23 mouse cellular contexts compared by ENCODE assay signal in genomic region chr3:27779892-27780291, GRCm38 (mm10).
DNase-seq lines count a peak whose midpoint lies in the region; ATAC-seq and TF ChIP-seq lines count a peak whose summit lies in the region.
"Had no signal": no experiment of that assay in that cellular context is flagged by ENCODE, and none has a peak within 500 bp of the region (broad histone marks: within the 10 kb centered on the region; RNA-seq: fewer than 3 reads in every experiment).

No protein-coding gene starts in this region.

- no peak overlapping the region for H3K9ac ChIP-seq in forebrain, embryonic 12.5 days
- no peak overlapping the region for H3K9ac ChIP-seq in midbrain, embryonic 13.5 days (replicated peaks)
- H3K9ac ChIP-seq: limb, embryonic 15.5 days; liver, embryonic 15.5 days; neural tube, embryonic 12.5 days had no signal

- 65% methylated on average over 7 of the region's 7 CpGs for WGBS in forebrain, embryonic 10.5 days
- WGBS in forebrain, embryonic 12.5 days = 52% methylated on average over 7 of the region's 7 CpGs
- WGBS in midbrain, embryonic 13.5 days = 25% methylated on average over 7 of the region's 7 CpGs

- no peak for TF ChIP-seq CTCF in left cerebral cortex, adult 2 months (IDR thresholded peaks at IDR 0.05)
- TF ChIP-seq CTCF in gastrocnemius, adult 2 months (IDR thresholded peaks at IDR 0.05) = no peak

- H3K9me3 ChIP-seq in forebrain, embryonic 10.5 days = no peaks in the 10 kb centered on the region
- H3K9me3 ChIP-seq in forebrain, embryonic 12.5 days = no peaks in the 10 kb centered on the region
- no peaks in the 10 kb centered on the region for H3K9me3 ChIP-seq in midbrain, embryonic 13.5 days
- H3K9me3 ChIP-seq: limb, embryonic 15.5 days; liver, embryonic 15.5 days; neural tube, embryonic 12.5 days had no signal

- no peak for DNase-seq in forebrain, embryonic 10.5 days (ENCODE audit: extremely low spot score, low spot score)
- peak; percentile 28 for DNase-seq in retina, postnatal 1 day
- no peak for DNase-seq in retina, embryonic 14.5 days (ENCODE audit: low spot score)
- DNase-seq in urinary bladder, postnatal 14 days (ENCODE audit: low spot score) = no peak
- DNase-seq in left cerebral cortex, adult 2 months (ENCODE audit: extremely low spot score in 1 of 2, low spot score in 2 of 2) = no peak
- DNase-seq in gastrocnemius, adult 2 months = no peak
- DNase-seq: adrenal gland, postnatal 14 days; cerebellum, adult 2 months; heart, postnatal 14 days; kidney, adult 2 months; kidney, postnatal 14 days; layer of hippocampus, postnatal 36 days; right cerebral cortex, postnatal 25 days; thymus, postnatal 4 days had no signal

- H3K4me2 ChIP-seq in forebrain, embryonic 12.5 days = no peak overlapping the region
- no peak overlapping the region for H3K4me2 ChIP-seq in midbrain, embryonic 13.5 days (replicated peaks)
- H3K4me2 ChIP-seq: heart, embryonic 11.5 days; limb, embryonic 15.5 days; liver, embryonic 15.5 days; neural tube, embryonic 12.5 days had no signal

- no peak for ATAC-seq in forebrain, embryonic 12.5 days (ENCODE audit: low FRiP score)
- ATAC-seq in midbrain, embryonic 13.5 days = peak; percentile 62
- ATAC-seq: CD4-positive, CD25-positive, alpha-beta regulatory T cell, adult 4 months; Patski had no signal

- intact Hi-C loops in left cerebral cortex, adult 2 months (cut with DNase I) = no loop called here
- intact Hi-C loops in gastrocnemius, adult 2 months (cut with DNase I) = no loop called here

- H3K27ac ChIP-seq in forebrain, embryonic 10.5 days = peak overlapping the region; percentile 75; the same call in 1 of the 2 replicates
- H3K27ac ChIP-seq in forebrain, embryonic 12.5 days = no peak overlapping the region
- no peak overlapping the region for H3K27ac ChIP-seq in midbrain, embryonic 13.5 days
- no peak overlapping the region for H3K27ac ChIP-seq in left cerebral cortex, adult 2 months
- H3K27ac ChIP-seq in gastrocnemius, adult 2 months = no peak overlapping the region
- H3K27ac ChIP-seq: layer of hippocampus, adult 2 months; limb, embryonic 15.5 days; liver, embryonic 15.5 days; neural tube, embryonic 12.5 days had no signal

- H3K27me3 ChIP-seq in forebrain, embryonic 10.5 days (ENCODE audit: poor library complexity, severe bottlenecking) = peaks cover 8% of the 10 kb centered on the region
- no peaks in the 10 kb centered on the region for H3K27me3 ChIP-seq in forebrain, embryonic 12.5 days
- no peaks in the 10 kb centered on the region for H3K27me3 ChIP-seq in midbrain, embryonic 13.5 days
- H3K27me3 ChIP-seq: limb, embryonic 15.5 days; liver, embryonic 15.5 days; neural tube, embryonic 12.5 days; Patski had no signal

- no peak overlapping the region for H3K4me3 ChIP-seq in forebrain, embryonic 10.5 days
- no peak overlapping the region for H3K4me3 ChIP-seq in forebrain, embryonic 12.5 days (replicated peaks)
- H3K4me3 ChIP-seq in midbrain, embryonic 13.5 days (replicated peaks) = no peak overlapping the region
- no peak overlapping the region for H3K4me3 ChIP-seq in left cerebral cortex, adult 2 months
- no peak overlapping the region for H3K4me3 ChIP-seq in gastrocnemius, adult 2 months
- H3K4me3 ChIP-seq: layer of hippocampus, adult 2 months; limb, embryonic 15.5 days; liver, embryonic 15.5 days; neural tube, embryonic 12.5 days had no signal

- peaks cover 51% of the 10 kb centered on the region for H3K4me1 ChIP-seq in forebrain, embryonic 10.5 days
- peaks cover 36% of the 10 kb centered on the region for H3K4me1 ChIP-seq in forebrain, embryonic 12.5 days
- peaks cover 38% of the 10 kb centered on the region for H3K4me1 ChIP-seq in midbrain, embryonic 13.5 days (replicated peaks)

- no peaks in the 10 kb centered on the region for H3K36me3 ChIP-seq in forebrain, embryonic 10.5 days (replicated peaks)
- H3K36me3 ChIP-seq in forebrain, embryonic 12.5 days (replicated peaks) = no peaks in the 10 kb centered on the region
- H3K36me3 ChIP-seq in midbrain, embryonic 13.5 days = no peaks in the 10 kb centered on the region
- H3K36me3 ChIP-seq: limb, embryonic 15.5 days; liver, embryonic 15.5 days; neural tube, embryonic 12.5 days had no signal
